Mouse (Mus musculus) embryonic facial prominence, embryonic 14.5 days (tissue): Measurements from ENCODE around the gene Slc15a2. TPM values are rescaled to one million over a fixed set of nuclear protein-coding genes. Genes with fewer than 3 reads are reported as not detected.

Experiments
- ATAC-seq: fragments of 200-750 bp; cut with Nextera tagmentation; 2 replicates; pipeline ENCODE4 v1.8.0; 2017; ENCODE audit warnings: low read depth, moderate number of reproducible peaks, moderate TSS enrichment
- DNase-seq: peaks from one replicate; pipeline ENCODE4 v3.0.0-alpha.2; 2015; ENCODE audit warnings: low spot score
- H3K27ac ChIP-seq: fragments of 300-500 bp; sonication (generic); replicated peaks from 2 replicates; pipeline ENCODE4 v1.5.1; 2014; ENCODE audit warnings: low read depth, mild to moderate bottlenecking, low read length, moderate library complexity
- H3K27me3 ChIP-seq: fragments of 300-500 bp; sonication (generic); replicated peaks from 2 replicates; pipeline ENCODE4 v1.6.1; 2014; ENCODE audit warnings: low read length; ENCODE audit not compliant: control insufficient read depth, insufficient read depth
- H3K36me3 ChIP-seq: fragments of 300-500 bp; sonication (generic); 2 replicates; pipeline ENCODE4 v1.6.1; 2014; ENCODE audit warnings: low read length, mixed read lengths; ENCODE audit not compliant: control insufficient read depth, insufficient read depth
- H3K4me1 ChIP-seq: fragments of 300-500 bp; sonication (generic); 2 replicates; pipeline ENCODE4 v1.6.1; 2014; ENCODE audit warnings: antibody characterized with exemption, low read length; ENCODE audit not compliant: control insufficient read depth, insufficient read depth
- H3K4me2 ChIP-seq: fragments of 300-500 bp; sonication (generic); 2 replicates; pipeline ENCODE4 v1.6.1; 2014; ENCODE audit warnings: low read depth, mild to moderate bottlenecking, low read length, moderate library complexity, mixed read lengths
- H3K4me3 ChIP-seq: fragments of 300-500 bp; sonication (generic); 2 replicates; pipeline ENCODE4 v1.5.1; 2014; ENCODE audit warnings: low read depth, mild to moderate bottlenecking, low read length
- H3K9ac ChIP-seq: fragments of 300-500 bp; sonication (generic); 2 replicates; pipeline ENCODE4 v1.6.1; 2014; ENCODE audit warnings: low read depth, mild to moderate bottlenecking, low read length, moderate library complexity, mixed read lengths
- H3K9me3 ChIP-seq: fragments of 300-500 bp; sonication (generic); 2 replicates; pipeline ENCODE4 v1.6.1; 2016; ENCODE audit warnings: low read length; ENCODE audit not compliant: control insufficient read depth
- WGBS: fragments of 180-500 bp; shearing (Covaris S2); extraction: QIAGEN DNeasy Blood & Tissue Kit; methylation state at CpG from one replicate; pipeline ENCODE4 v1.1.7; 2014; 5-methylcytosine and 5-hydroxymethylcytosine counted together
- polyA plus RNA-seq: library from polyadenylated mRNA; unstranded; fragments of >200 nt; fragmentation: Nextera tagmentation; extraction: Ambion mirVana; gene quantifications from 2 replicates; pipeline ENCODE4 v1.2.1, GENCODE M21; 2014

The Slc15a2 gene
- 7.0 and 10.7 TPM in 2 replicates for polyA plus RNA-seq

DNA sequence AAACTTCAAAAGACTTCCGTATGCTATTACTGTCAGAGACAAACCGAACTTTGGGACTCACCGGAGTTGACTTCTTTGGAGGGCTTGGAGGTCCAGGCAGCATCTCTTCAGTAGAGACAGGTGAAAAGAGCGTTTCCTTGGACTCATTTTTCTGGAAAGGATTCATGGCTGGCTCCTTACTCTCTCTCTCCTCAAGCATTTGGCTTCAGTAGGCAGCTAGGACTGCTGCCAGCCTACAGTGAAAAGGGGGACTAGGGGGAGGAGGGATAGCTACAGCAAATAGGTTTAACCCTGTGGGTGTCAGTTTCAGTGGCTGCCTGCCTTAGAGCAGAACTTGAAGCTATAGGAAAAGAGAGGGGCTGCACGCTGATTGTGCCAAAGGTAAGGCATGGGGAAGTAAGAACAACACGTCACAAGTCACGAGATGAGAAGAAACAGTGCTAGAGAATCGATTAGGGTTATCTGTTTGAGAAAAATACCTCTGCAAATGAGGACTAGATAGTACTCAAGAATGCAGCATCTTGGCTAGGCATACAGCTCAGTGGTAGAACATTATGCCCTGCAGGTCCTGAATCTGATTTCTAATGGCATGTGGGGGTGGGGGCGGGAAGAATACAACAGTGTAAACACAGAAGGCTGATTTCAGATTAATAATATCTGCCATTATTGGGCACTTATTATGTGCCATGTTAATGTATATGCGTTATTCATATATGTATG is at the start of gene Slc15a2:
Gene Slc15a2, minus strand, starts transcription at position 369 of the 720 bp plus-strand sequence.
- Histone ChIP-seq H3K4me2 (peak within 1 kb of the TSS; percentile 17), H3K4me1 (0 out of 2 replicates have a peak, but pooled peaks cover 3% of the 10 kb centered on the region), H3K4me3 (peak within 1 kb of the TSS; percentile 11), H3K27ac (peak within 1 kb of the TSS; percentile 2; the same call in 1 of the 2 replicates), H3K36me3 (no peaks in the 10 kb centered on the region), H3K27me3 (no peaks in the 10 kb centered on the region), H3K9ac (no peak within 1 kb of the TSS), H3K9me3 (no peaks in the 10 kb centered on the region)
- 49% methylated on average over 10 of the region's 10 CpGs for WGBS
- DNase-seq (peak; percentile 78), ATAC-seq (0 out of 2 replicates have a peak, but pooled peaks have one; percentile 53)

GRCm38 (mm10) chr16:36828820-36829219 is 44.1 kb upstream of the Slc15a2 start:
- Histone ChIP-seq H3K27me3 (no peaks in the 10 kb centered on the region), H3K4me3 (peak overlapping the region; percentile 91), H3K27ac (peak overlapping the region; percentile 75; the same call in 1 of the 2 replicates), H3K36me3 (no peaks in the 10 kb centered on the region), H3K9me3 (no peaks in the 10 kb centered on the region), H3K4me1 (no peaks in the 10 kb centered on the region; the same call in 1 of the 2 replicates), H3K4me2 (peak overlapping the region; percentile 72), H3K9ac (peak overlapping the region; percentile 92)
- ATAC-seq (no peak), DNase-seq (peak; percentile 9)
- WGBS, result 5% methylated on average over 11 of the region's 11 CpGs

DNA sequence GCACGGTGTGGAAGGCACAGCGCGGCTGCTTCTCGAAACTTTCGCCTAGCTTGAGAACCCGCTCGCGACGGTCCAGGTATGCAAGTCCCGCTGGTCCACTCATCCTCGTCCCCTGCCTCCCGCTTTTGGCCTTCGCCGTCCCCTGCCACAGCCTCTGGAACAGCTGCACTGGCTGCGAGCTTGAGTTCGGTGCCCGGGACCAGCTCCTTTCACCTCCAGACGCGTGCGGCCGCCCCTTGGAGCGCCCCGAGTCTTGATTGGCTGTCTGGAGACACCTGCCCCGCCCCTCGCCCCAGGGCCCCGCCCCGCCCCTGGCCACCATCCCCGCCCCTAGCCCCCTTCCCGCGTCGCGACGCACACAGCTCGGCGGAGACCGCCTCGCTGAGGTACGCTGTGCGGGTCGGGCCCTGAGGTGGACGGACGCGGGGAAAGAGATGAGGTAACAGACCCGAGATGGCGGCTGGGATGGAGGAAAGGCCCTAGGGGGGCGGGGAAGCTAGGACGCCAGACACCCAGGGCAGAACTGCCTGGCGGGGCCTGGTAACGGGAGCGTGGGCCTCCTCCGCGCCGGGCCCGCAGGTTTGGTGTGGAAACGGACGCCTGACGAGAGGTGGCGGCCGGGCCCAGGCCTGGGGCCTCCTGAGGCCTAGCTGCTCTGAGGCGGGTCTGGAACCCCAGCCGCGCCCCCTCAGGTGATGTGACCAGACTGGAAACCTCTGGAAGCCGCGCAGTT is 43.5 kb upstream of the Slc15a2 start, which contains the start of gene Iqcb1:
Gene Iqcb1, plus strand, starts transcription at position 332 of the 733 bp plus-strand sequence.
- H3K27me3 ChIP-seq, result no peaks in the 10 kb centered on the region
- H3K27ac ChIP-seq, result peak within 1 kb of the TSS; percentile 75
- no peaks in the 10 kb centered on the region; the same call in 1 of the 2 replicates for H3K4me1 ChIP-seq
- ATAC-seq, result peak; percentile 98
- H3K9ac ChIP-seq, result peak within 1 kb of the TSS; percentile 92
- peak; percentile 93 for DNase-seq
- no peaks in the 10 kb centered on the region for H3K36me3 ChIP-seq
- peak within 1 kb of the TSS; percentile 72 for H3K4me2 ChIP-seq
- peak within 1 kb of the TSS; percentile 91 for H3K4me3 ChIP-seq
- H3K9me3 ChIP-seq, result no peaks in the 10 kb centered on the region
- WGBS, result 0% methylated on average over 20 of the region's 64 CpGs

GRCm38 (mm10) chr16:36827611-36828053 is 42.9 kb upstream of the Slc15a2 start:
- H3K27ac ChIP-seq, result no peak overlapping the region
- peak overlapping the region; percentile 72 for H3K4me2 ChIP-seq
- WGBS, result 6% methylated on average over 11 of the region's 11 CpGs
- ATAC-seq, result no peak; the same call in 1 of the 2 replicates
- H3K4me3 ChIP-seq, result peak overlapping the region; percentile 91
- H3K9me3 ChIP-seq, result no peaks in the 10 kb centered on the region
- H3K36me3 ChIP-seq, result no peaks in the 10 kb centered on the region
- no peaks in the 10 kb centered on the region for H3K27me3 ChIP-seq
- H3K9ac ChIP-seq, result peak overlapping the region; percentile 92
- no peaks in the 10 kb centered on the region; the same call in 1 of the 2 replicates for H3K4me1 ChIP-seq
- DNase-seq, result no peak

GRCm38 (mm10) chr16:36821474-36821873 is 36.7 kb upstream of the Slc15a2 start:
- peak; percentile 76 for DNase-seq
- Histone ChIP-seq H3K4me3 (no peak overlapping the region), H3K27ac (no peak overlapping the region), H3K9ac (no peak overlapping the region), H3K9me3 (no peaks in the 10 kb centered on the region), H3K27me3 (no peaks in the 10 kb centered on the region), H3K4me1 (no peaks in the 10 kb centered on the region), H3K36me3 (no peaks in the 10 kb centered on the region), H3K4me2 (no peak overlapping the region)
- WGBS, result 3% methylated on average over 3 of the region's 3 CpGs
- peak; percentile 75 for ATAC-seq

GRCm38 (mm10) chr16:36820747-36821146 is 36.0 kb upstream of the Slc15a2 start:
- H3K27me3 ChIP-seq, result no peaks in the 10 kb centered on the region
- 62% methylated on average over 3 of the region's 3 CpGs for WGBS
- H3K4me3 ChIP-seq, result no peak overlapping the region
- H3K4me2 ChIP-seq, result no peak overlapping the region
- H3K27ac ChIP-seq, result no peak overlapping the region
- no peaks in the 10 kb centered on the region for H3K4me1 ChIP-seq
- H3K9me3 ChIP-seq, result no peaks in the 10 kb centered on the region
- H3K36me3 ChIP-seq, result no peaks in the 10 kb centered on the region
- ATAC-seq (no peak), DNase-seq (no peak)
- no peak overlapping the region for H3K9ac ChIP-seq

GRCm38 (mm10) chr16:36820016-36820415 is 35.3 kb upstream of the Slc15a2 start:
- H3K36me3 ChIP-seq, result no peaks in the 10 kb centered on the region
- no peaks in the 10 kb centered on the region for H3K9me3 ChIP-seq
- no peak overlapping the region for H3K27ac ChIP-seq
- no peaks in the 10 kb centered on the region for H3K27me3 ChIP-seq
- WGBS, result 54% methylated on average over 6 of the region's 6 CpGs
- H3K4me1 ChIP-seq, result no peaks in the 10 kb centered on the region
- H3K4me3 ChIP-seq, result no peak overlapping the region
- H3K4me2 ChIP-seq, result no peak overlapping the region
- DNase-seq, result no peak
- no peak overlapping the region for H3K9ac ChIP-seq
- no peak for ATAC-seq

GRCm38 (mm10) chr16:36817321-36817926 is 32.7 kb upstream of the Slc15a2 start:
- ATAC-seq (peak; percentile 92), DNase-seq (peak; percentile 92)
- no peak overlapping the region for H3K4me3 ChIP-seq
- H3K36me3 ChIP-seq, result no peaks in the 10 kb centered on the region
- no peak overlapping the region for H3K9ac ChIP-seq
- no peaks in the 10 kb centered on the region for H3K4me1 ChIP-seq
- no peaks in the 10 kb centered on the region for H3K27me3 ChIP-seq
- H3K27ac ChIP-seq, result no peak overlapping the region
- no peak overlapping the region for H3K4me2 ChIP-seq
- H3K9me3 ChIP-seq, result no peaks in the 10 kb centered on the region
- WGBS, result 15% methylated on average over 7 of the region's 7 CpGs
